Mouse (Mus musculus) induced T-regulatory cell, adult 2 months (primary cell): ENCODE measurements around the gene Bcl9l.
A peak's percentile ranks its signal among the peaks of the same experiment; 100 is the strongest.

Source experiments
- DNase-seq: peaks from one replicate; pipeline ENCODE4 v3.0.0-alpha.2; 2012; ENCODE audit warnings: low read depth

The Bcl9l gene

GRCm38 (mm10) chr9:44482552-44482951 is at the start of gene Bcl9l:
Gene Bcl9l (plus strand): TSS chr9:44482825.
- peak; percentile 93 for DNase-seq

GRCm38 (mm10) chr9:44435747-44436146 is 46.9 kb upstream of the Bcl9l start:
- DNase-seq, result no peak

- no peak for DNase-seq
Measured at GRCm38 (mm10) chr9:44440961-44441360, 41.7 kb upstream of the Bcl9l start, which contains the start of gene Foxr1. Gene Foxr1 (minus strand): TSS chr9:44441136.

- peak; percentile 25 for DNase-seq
Measured at GRCm38 (mm10) chr9:44444402-44445025, 38.1 kb upstream of the Bcl9l start.

GRCm38 (mm10) chr9:44450387-44450786 is 32.2 kb upstream of the Bcl9l start:
- peak; percentile 72 for DNase-seq

DNA sequence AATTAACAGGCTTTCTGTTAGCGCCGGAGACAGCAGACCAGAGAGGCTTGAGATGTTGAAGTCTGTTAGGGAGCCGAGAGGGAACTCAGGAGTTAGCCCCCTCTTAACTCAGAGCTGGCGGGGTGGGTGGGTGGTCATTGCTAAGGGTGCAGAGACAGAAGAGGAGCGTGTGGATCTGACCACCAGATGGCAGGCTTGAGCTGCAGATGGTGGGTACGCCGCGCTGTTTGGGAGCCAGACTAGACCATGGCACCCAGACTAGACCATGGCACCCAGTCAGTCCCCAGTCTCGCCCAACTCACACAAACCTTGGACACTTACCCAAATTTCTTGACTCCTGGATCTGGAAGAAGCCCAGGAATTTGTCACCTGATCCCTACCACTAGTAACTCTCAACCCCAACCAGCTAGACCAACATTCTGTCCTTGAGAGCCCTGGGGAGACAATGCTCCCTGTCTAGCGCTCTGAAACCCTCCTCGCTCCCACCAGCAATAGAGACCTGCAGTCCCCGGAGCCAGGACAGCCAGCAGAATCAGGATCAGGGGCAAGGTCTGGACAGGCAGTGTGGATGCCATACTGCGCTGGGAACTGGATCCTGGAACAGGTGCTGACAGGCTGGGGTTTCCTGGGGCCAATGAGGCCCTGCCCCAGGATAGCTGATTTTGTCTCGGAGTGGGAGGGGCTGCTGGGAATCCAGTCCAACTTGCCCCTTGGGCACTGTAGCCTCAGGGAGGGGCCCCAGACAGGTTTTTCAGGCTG is 28.3 kb upstream of the Bcl9l start:
- peak; percentile 91 for DNase-seq

GRCm38 (mm10) chr9:44454891-44455220 is 27.8 kb upstream of the Bcl9l start, which contains the start of gene Upk2:
Gene Upk2 (minus strand): TSS chr9:44454976.
- no peak for DNase-seq

GRCm38 (mm10) chr9:44457035-44457742 is 25.4 kb upstream of the Bcl9l start:
- peak; percentile 52 for DNase-seq

DNA sequence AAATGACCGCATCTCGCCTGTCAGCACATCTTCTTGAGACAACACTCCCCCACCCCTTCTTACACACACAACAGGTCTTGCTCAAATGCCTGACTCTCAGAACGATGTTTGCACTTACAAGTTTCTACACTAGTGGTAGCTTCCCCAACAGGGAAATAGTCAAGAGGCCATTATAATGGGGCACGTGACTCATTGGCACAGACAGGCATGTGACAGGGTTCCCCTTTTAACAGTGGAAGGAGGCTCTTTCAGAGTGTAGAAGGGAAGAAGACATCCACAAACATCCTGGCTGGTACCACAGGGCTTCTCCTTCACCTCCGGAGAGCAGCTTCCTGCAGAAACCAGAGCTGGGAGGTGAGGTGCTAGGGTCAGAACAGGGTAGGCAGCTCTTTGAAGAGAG is 20.7 kb upstream of the Bcl9l start:
- no peak for DNase-seq

GRCm38 (mm10) chr9:44468224-44468623 is 14.4 kb upstream of the Bcl9l start:
- DNase-seq, result no peak

DNA sequence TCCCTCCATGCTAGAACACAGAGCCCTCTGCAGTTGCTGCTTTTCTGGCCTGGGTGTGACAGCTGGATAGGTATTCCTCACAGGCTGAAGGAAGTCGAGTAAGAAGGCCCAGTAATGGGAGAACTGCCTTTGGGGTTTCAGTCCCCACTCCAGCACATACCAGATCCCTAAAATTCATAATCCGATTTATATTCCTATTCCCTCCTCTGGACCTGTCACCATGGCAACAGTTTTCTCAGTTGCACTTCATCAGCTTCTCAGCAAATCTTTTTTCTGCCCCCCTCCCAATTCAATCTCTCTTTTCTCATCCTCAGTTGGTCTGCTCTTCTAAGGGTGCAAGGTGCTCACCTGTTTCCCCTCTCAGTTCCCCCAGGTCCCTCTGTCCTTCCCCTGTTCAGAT is 13.8 kb upstream of the Bcl9l start:
- DNase-seq, result no peak

DNA sequence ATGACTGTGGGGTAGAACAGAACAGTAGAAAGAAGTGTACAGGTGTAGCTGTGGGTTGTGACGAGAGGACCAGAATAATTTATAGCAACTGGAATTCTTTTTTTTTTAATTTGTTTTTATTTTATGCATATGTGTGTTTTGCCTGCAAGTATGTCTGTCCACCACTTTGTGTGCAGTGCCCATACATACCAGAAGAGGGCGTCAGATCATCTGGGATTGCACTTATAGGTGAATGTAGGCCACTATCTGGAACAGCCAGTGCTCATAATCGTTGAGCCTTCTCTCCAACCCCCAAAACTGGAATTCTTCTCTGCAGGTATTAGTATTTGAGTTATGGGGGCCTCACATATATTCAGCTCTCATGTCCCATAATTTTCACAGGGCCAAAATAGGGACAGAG is 9.4 kb upstream of the Bcl9l start:
- DNase-seq, result peak; percentile 68

- DNase-seq, result no peak
Measured at GRCm38 (mm10) chr9:44474327-44474726, 8.3 kb upstream of the Bcl9l start.

GRCm38 (mm10) chr9:44475936-44476335 is 6.7 kb upstream of the Bcl9l start:
- DNase-seq, result peak; percentile 51

- peak; percentile 90 for DNase-seq
Measured at GRCm38 (mm10) chr9:44477339-44478228, 5.0 kb upstream of the Bcl9l start.

DNA sequence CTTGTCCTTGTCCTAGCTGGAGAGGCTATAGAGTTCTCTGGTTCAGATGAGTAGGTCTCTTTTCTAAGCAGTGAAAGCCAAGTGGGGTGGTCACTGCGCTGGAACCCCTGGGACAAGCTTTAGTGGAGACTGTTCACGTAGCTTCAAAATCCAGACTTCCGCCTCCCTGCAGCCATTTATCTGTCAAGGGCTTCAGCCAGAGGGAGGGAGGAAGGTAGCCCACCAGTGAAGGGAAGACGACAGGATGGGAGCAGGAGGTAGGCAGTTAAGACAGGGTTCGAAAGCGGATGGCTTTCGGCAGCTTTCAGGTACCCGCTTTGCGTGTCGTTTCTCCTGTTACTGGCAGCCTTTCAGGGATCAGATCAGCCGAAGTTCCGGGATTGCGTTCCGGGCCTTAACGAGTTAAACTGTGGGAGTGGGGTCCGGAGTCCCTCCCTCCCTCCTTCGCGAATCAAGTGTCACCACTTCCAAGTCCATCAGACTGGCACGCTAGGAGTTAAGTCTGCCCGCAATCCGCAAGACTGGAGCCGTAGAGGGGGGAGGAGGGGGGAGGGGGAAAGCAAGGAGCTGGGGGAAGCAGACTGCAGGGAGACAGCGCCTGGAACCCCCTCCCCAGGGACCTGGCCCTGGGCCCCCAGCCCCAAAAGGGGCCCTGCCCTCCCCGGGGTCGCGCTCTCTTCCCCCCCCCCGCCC is 4.2 kb upstream of the Bcl9l start:
- peak; percentile 68 for DNase-seq

DNA sequence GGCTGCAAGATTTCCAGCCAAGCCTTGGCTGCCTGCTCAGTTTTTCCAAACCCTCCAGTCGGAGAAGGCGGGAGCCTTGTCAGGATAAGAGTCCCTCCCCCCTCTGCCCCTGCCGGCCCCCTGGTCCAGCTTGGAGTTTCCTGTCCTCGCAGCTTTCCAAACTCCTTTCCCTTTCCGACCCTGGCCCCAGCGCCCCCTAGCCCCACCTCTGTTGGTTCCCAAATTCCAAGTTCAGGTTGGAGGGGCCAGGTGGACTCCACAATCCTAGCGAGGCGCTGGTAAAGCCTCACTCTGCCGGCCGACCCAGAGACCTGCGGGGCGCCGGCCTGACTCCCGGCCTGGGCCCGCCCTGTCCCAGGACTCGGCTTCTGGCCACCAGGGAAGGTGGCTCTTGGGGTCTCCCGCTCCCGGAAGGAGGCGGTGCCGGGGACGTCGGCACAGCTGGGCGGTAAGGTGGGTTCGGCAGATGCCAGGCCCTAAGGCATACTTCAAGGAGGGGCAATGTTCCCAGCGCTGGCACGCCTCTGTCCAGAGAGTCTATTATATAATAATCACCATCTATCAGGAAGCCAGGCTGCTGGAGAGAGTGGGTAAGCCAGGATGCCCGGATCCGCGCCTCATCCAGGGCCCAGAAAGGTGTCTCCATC is 3.5 kb upstream of the Bcl9l start:
- peak; percentile 62 for DNase-seq

- DNase-seq, result peak; percentile 92
Measured at GRCm38 (mm10) chr9:44479628-44480428, 2.8 kb upstream of the Bcl9l start.

DNA sequence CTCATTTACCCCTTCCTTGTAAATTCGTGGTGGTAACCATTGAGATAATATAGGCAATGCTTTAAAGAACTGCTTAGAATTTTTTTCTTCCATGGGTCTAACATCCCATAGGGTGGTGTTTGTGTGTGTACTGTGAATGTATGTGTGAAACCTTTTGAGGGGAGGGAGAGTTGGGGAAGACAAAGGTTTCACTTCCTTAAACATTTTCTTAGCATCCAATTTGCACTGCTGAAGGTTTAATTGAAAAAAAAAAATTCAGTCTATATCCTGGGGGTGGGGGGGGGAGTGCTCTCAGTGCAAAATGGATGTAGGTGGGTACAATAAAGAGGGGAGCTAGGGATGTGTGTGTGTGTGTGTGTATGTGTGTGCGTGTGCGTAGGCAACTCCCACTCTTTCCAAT is 513 bp upstream of the Bcl9l start:
- DNase-seq, result no peak

- peak; percentile 55 for DNase-seq
Measured at GRCm38 (mm10) chr9:44483041-44483509, 450 bp downstream of the Bcl9l start.
